Mouse (Mus musculus): Measurements from ENCODE around the gene Pygo2.

DNA sequence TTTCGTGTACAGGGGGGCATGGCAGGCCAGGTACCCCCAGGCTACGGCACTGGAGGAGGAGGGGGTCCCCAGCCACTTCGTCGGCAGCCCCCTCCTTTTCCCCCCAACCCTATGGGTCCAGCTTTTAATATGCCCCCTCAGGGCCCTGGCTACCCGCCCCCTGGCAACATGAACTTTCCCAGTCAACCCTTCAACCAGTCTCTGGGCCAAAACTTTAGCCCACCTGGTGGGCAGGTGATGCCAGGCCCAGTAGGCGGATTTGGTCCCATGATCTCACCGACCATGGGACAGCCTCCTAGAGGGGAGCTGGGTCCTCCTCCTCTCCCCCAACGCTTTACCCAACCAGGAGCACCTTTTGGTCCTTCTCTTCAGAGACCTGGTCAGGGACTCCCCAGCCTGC, 2.6 kb downstream of the Pygo2 start:
- TF ChIP-seq CTCF (IDR thresholded peaks at IDR 0.05; ENCODE audit: extremely low read depth, insufficient read length, insufficient replicate concordance, low read depth, low read length) (no peak), POLR2A (IDR thresholded peaks at IDR 0.05; ENCODE audit: low read depth, low read length) (no peak)

All from small intestine, adult 2 months (tissue).